Mouse (Mus musculus) lung, adult 18-20 months (tissue): ENCODE results near the gene Cdh12.
"Not testable (repeated sequence)": the region's sequence is repeated elsewhere in the genome, so short reads cannot be mapped to it uniquely, and the experiment has no call there.

Source experiments
- DNase-seq, 2 experiments: peaks; one replicate each; pipeline ENCODE4 v3.0.0; 2022; ENCODE audit warnings: mixed read lengths in 2 of 2

Gene Cdh12

DNA sequence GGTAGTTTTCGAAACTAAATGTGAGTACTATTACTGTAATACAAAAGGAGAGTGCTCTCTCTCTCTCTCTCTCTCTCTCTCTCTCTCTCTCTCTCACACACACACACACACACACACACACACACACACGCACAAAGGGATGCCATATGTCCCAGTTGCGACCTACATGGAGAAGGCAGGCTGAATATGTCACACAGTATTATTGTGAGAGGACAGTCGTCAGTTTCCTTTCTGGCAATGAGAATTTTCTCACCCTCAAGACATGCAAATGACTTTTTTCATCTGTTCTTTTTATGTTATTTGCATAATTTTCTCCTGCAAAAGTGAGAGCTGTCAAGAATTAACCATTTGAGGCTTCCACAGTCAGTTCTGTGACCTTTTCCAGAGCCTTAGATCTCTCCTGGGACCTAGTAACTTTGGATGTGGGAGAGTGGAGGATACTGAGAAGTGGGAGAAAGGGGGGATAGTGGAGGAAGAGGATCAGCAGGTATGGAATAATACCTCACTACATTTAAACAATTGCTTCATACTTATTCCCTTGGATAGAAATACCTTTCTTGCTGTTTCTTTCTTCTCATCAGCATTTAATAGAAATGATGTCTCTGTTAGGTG is 660.9 kb downstream of the Cdh12 start:
- DNase-seq: no peak

DNA sequence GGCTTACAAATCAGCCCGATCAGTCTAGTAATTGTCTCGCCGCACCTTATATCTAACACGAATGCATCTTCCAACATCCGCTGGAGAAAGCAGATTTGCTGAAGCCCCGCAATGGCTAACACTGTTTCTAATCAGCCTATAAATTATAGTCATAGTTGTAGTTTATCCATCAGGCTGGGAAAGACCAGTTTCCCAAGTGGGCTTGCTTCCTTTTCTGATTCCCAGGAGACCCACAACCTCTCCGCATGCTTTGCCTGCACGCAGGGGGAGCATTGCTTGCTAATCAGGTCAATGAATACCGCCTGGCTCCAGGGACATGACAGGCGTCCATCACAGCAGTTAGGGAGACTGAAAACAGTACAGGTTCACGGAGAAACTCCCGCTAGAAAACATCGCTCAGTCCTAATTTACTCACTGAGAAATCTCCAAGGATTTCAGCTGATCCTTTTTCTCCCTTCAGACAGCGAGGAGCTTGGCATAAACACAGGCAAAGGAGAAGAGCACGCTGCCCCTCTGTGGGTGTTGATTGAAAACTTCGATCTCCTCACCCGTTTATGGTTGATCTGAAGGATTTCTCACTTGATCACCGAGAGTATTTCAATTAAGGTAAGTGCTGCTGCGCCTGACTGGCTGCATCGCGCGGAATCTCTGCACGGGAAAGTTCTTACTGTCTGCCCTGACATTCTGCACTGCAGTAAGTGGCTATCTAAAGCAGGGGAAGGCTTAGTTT is 662.0 kb downstream of the Cdh12 start:
- no peak for DNase-seq

DNA sequence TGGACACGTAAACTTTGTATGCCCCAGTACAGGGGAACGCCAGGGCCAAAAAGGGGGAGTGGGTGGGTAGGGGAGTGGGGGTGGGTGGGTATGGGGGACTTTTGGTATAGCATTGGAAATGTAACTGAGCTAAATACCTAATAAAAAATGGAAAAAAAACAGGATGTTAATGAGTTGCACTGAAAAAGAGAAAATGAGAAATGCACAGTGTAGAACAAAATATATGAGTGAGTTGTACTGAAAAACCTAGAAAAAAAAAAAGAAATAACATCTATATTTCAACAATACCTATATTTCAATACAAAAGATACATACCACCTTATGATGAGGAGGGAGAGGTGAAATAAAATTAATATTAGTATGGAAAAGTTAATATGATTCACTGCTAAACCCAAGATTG is 665.7 kb downstream of the Cdh12 start:
- DNase-seq: not testable (repeated sequence)

DNA sequence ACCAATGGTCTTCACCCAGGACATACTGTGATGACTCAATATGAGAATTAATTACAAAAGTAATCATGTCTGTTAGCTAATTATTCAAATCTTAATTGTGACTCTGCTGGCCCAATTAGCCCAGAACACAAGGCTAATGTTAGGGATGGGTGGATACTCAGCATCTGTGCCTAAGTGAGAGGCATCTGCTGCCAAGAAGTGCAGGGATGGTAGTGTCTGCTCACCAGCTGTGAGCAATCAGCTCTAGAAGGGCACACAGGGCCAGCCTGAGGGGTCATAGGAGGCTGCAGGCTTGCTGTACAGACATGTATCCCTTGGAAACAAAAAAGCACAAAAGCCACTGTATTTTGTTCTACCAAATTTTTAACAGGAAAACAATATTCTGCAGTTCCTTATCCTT is 681.6 kb downstream of the Cdh12 start:
- no peak for DNase-seq

GRCm38 (mm10) chr15:21132999-21133398 is 683.9 kb downstream of the Cdh12 start:
- no peak for DNase-seq

- DNase-seq: no peak
Measured at GRCm38 (mm10) chr15:21146896-21147295, 697.8 kb downstream of the Cdh12 start.

- DNase-seq: no peak
Measured at GRCm38 (mm10) chr15:21153602-21154001, 704.5 kb downstream of the Cdh12 start.

- DNase-seq: no peak
Measured at GRCm38 (mm10) chr15:21179727-21180126, 730.7 kb downstream of the Cdh12 start.

DNA sequence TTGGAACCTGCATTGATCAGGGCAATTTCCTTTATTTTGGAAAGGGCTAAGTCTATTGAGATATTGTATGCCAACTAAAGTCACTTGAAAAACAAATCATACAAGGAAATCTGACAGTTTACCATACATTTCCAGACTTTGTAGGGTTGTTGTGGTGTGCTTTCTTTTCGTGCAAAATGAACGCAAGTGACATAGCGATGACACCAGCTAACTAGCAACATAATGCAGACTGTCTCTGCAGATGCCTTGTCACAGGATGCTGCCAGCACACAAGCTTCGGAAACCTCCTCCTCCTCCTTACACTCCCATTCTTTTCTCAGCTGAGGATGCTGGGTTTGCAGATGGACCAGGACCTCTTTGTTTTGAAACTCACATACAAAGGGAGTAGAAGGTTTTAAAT is 731.1 kb downstream of the Cdh12 start:
- DNase-seq: no peak

DNA sequence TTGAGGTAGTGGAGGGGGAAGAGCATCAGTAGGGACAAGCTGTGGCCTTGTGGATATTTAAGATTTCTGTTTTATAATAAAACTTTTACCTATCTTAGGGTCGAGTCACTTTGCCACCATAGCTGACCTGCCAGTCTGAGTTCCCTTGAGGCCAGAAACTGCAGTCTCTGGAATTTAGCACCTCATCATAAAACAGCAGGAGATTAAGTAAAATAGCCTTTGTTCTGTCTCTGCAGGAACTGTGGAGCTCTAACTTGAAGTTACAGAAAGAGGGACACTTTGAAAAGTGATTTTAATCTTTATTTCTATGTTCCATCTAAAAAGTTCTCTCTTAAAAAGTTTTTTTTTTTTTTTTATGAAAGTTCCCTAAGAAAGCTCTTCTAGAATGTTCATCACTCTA is 736.7 kb downstream of the Cdh12 start:
- DNase-seq: no peak

DNA sequence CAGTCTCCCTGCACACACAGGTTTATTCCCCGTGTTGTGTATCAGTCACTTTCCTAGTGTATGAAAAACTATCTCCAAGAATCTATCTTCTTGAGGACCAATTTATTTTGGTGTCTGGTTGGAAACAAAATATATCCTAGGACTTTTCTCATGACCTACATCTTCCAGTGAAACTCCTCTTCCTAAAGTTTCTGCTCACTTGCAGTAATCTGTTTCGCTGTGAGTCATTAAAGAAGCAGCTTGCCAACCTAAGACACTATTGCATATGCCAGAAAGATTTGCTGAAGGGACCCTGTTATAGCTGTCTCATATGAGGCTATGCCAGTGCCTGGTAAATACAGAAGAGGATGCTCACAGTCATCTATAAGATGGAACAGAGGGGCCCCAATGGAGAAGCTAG is 761.0 kb downstream of the Cdh12 start:
- not testable (repeated sequence) for DNase-seq

DNA sequence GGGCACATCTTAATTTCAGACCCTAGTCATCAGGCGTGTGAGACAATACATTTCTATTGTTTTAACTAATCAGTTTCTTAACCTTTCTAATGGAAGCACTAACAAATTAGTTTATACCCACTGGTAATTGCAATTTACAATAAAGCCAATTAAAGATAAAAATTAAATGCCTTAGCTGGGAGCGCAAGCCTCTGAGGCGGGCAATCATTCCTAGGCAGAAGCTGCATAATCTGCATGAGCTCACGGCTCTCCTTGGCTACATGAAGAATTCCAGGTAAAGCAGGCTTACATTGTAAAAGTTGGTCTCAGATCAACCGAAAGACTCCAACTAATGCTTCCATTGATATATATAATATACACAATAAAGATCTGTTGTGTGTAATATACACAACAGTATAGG is 773.9 kb downstream of the Cdh12 start:
- no peak for DNase-seq

- no peak for DNase-seq
Measured at GRCm38 (mm10) chr15:21261318-21261717, 812.3 kb downstream of the Cdh12 start.

DNA sequence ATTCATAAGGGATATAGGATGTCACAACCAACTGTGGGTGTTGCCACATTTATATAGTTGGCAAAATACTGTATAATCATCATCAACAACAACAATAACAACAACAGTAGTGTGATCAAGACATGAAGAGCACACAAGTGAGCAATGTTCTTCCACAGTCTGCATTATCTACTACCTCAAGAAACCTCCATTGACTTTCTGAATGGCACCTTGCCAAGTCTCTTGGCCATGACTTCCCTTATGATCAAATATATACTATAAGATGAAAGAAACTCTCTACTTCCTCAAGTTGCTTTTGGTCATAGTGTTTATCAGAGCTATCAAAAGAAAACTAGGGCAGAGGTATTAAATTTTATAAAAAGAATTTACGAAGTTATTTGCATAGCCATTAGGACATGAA is 820.8 kb downstream of the Cdh12 start:
- no peak for DNase-seq

GRCm38 (mm10) chr15:21297051-21297450 is 848.0 kb downstream of the Cdh12 start:
- no peak for DNase-seq

GRCm38 (mm10) chr15:21315457-21315856 is 866.4 kb downstream of the Cdh12 start:
- DNase-seq: no peak

- no peak for DNase-seq
Measured at GRCm38 (mm10) chr15:21343853-21344252, 894.8 kb downstream of the Cdh12 start.

DNA sequence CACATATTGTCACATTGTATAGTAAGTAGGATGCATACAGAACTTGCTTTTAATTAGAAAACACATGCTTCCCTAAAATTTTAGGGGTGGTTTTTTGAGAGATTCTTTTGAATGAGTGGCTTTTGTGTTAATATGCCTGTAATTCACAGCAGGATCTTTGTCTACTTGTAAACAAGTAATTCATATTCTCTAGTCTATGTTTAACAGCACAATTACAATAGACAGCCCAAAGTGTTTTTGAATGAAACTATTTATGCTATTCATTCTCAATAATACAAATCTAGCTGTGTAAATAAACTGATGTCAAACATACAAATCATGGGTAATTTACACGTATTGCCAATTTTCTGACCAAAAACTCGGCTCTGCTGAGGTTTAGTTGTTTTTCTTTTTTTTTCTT is 895.3 kb downstream of the Cdh12 start:
- no peak for DNase-seq

DNA sequence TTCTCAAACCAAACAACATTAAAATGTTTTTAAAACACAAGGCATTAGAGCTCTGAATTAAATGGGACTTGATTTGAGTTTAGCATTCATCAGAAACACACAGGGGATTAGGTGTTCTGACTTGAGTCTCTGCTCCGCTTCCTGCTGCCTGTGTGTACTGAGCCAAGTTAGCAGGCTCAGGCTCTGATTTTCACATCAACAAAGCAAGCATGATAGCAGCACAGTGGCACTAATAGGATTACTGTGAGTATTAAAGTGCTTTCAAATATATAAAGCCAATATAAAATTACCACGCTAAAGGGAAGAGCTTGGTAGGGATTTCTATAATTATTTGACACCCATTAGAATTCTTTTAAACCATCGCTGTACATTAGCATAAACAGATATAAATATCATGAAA is 895.7 kb downstream of the Cdh12 start:
- DNase-seq: no peak

DNA sequence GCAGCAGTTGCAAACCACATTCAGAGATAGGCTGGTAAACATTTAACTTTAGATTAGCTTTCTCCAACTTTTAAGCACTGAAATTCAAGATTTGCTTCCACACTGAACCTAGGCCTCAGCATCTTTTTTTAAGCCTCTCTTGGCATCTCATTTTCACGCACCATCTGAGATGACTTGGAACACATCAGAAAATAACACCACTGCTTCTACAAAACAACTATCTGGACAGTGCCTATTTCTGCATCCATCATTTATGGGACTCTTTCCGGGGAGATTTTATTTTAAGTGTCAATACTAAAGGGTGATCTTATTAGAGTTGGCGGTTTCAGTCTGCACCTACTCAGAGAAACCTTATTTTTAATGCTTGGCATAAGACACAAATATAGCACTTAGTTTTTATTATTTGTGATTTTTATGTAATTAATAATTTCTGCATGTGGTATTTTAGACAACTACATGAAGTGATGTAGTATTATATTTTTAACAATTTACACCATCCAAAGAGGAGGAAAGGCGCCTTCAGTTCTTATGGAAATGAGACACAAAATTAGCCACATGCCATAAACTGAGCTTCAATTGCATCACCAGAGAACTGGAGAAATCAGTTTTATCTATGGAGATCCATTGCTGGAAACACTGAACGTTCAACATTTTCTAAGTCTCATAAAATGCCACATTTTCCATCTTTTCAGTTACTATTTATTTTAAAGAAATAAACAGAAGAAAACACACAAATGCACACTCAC is 906.5 kb downstream of the Cdh12 start:
- DNase-seq: no peak

GRCm38 (mm10) chr15:21366366-21366765 is 917.3 kb downstream of the Cdh12 start:
- DNase-seq: no peak

DNA sequence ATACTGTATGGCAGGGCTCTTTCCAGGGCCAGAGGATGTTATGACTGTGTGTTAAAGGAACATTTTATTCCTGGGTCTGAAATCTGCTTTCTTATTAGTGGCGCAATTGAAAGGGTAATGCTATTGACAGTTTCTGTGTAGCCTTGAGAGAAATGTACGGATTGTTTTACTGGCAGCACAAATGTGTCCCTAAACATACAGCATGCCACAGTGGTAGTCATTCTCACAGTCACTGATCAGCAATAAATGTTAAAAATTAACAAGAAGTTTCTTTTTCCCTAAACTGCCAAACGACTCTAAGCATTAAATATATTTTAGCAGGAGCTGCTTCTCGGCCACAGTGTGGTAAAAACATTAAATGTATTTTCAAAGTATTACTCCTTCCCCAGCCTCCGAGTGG is 926.4 kb downstream of the Cdh12 start:
- no peak for DNase-seq

GRCm38 (mm10) chr15:21375871-21376270 is 926.8 kb downstream of the Cdh12 start:
- DNase-seq: no peak

- not testable (repeated sequence) for DNase-seq
Measured at GRCm38 (mm10) chr15:21391442-21391841, 942.4 kb downstream of the Cdh12 start.
